Mouse (Mus musculus) liver, postnatal 0 days (tissue): Measurements from ENCODE around the gene Kcnb1.

Source experiments
- CTCF ChIP-seq: sonication (generic); IDR thresholded peaks from 2 replicates; pipeline ENCODE4 v1.5.1; 2016; ENCODE audit warnings: antibody characterized with exemption, low read depth
- EP300 ChIP-seq: IDR thresholded peaks from 2 replicates; pipeline ENCODE4 v1.6.1; 2016; ENCODE audit warnings: antibody characterized with exemption, low read depth, mild to moderate bottlenecking

DNA sequence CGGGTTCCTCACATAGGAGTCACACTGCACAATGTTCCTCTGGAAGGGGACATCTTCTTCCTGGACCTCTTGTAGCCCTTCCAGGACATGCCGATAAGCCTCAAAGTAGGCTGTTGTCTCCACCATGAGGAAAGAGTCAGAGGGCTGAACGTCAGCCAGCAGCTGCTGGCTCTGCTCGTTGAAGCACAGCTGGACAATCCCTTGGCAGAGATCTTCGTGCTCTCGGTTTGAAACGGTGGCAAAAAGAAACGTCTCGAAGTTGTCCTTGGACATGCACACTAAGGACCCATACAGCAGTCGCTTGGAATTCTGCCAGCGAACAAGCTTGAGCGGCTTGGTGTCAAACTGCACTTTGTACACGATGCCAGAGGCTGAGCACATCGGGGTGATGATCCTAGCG is 134.6 kb downstream of the Kcnb1 start:
- TF ChIP-seq CTCF (no peak), EP300 (no peak)
